Mouse (Mus musculus): ENCODE results near the gene Gabrr2. TPM values are rescaled to one million over a fixed set of nuclear protein-coding genes. Genes with fewer than 3 reads are reported as not detected.

Gabrr2 gene
- polyA plus RNA-seq, 1 experiment from 2014 or later: 0.36 TPM

DNA sequence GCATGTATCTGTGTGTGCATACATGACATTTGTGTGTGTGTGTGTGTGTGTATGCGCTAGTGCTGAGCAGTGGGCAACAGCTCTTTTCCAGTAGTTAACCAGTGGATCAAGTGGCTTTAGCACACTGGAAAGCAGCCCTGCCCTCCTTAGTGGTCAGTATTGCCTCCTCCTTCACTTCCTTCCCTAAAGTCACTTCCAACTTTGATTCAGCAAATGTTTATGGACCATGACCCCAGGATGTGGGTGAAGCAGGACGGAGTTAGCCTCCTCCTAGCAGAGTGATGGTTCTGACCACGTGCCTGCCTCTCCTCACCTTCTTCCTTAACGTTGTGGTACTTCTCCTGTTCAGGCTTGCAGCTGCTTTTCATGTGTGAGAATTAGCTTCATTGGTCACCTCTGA, 23.0 kb upstream of the Gabrr2 start:
- no peak for DNase-seq (ENCODE audit: low spot score)
- no peak overlapping the region for H3K9ac ChIP-seq (ENCODE audit: low read length)
- 89% methylated on average over 4 of the region's 4 CpGs for WGBS
- H3K27me3 ChIP-seq (ENCODE audit: control insufficient read depth, insufficient read depth, low read length): no peaks in the 10 kb centered on the region
- no peak overlapping the region for H3K4me3 ChIP-seq (ENCODE audit: low read depth, low read length)
- peaks cover 5% of the 10 kb centered on the region; the same call in 1 of the 2 replicates for H3K36me3 ChIP-seq (ENCODE audit: control insufficient read depth, insufficient read depth, low read length)
- ATAC-seq (replicated peaks; ENCODE audit: low FRiP score): no peak
- no peak overlapping the region for H3K4me2 ChIP-seq (ENCODE audit: low read depth, low read length, severe bottlenecking)
- H3K4me1 ChIP-seq (replicated peaks; ENCODE audit: control insufficient read depth, insufficient read depth, low read length): no peaks in the 10 kb centered on the region
- H3K9me3 ChIP-seq (ENCODE audit: control insufficient read depth, low read length): no peaks in the 10 kb centered on the region; the same call in 1 of the 2 replicates
- no peak overlapping the region for H3K27ac ChIP-seq (ENCODE audit: low read depth, low read length)

GRCm38 (mm10) chr4:33049601-33050000, 13.2 kb upstream of the Gabrr2 start:
- Histone ChIP-seq H3K36me3 (ENCODE audit: control insufficient read depth, insufficient read depth, low read length) (peaks cover 6% of the 10 kb centered on the region; the same call in 1 of the 2 replicates), H3K9me3 (ENCODE audit: control insufficient read depth, low read length) (no peaks in the 10 kb centered on the region), H3K4me1 (replicated peaks; ENCODE audit: control insufficient read depth, insufficient read depth, low read length) (no peaks in the 10 kb centered on the region), H3K27ac (ENCODE audit: low read depth, low read length) (no peak overlapping the region), H3K4me2 (ENCODE audit: low read depth, low read length, severe bottlenecking) (no peak overlapping the region), H3K4me3 (ENCODE audit: low read depth, low read length) (no peak overlapping the region), H3K27me3 (ENCODE audit: control insufficient read depth, insufficient read depth, low read length) (no peaks in the 10 kb centered on the region), H3K9ac (ENCODE audit: low read length) (no peak overlapping the region)
- WGBS: 95% methylated on average over 11 of the region's 11 CpGs
- ATAC-seq (replicated peaks; ENCODE audit: low FRiP score) (no peak), DNase-seq (ENCODE audit: low spot score) (no peak)

- WGBS: 93% methylated on average over 3 of the region's 3 CpGs
- peaks cover 6% of the 10 kb centered on the region; the same call in 1 of the 2 replicates for H3K36me3 ChIP-seq (ENCODE audit: control insufficient read depth, insufficient read depth, low read length)
These were observed 10.7 kb upstream of the Gabrr2 start for GRCm38 (mm10) chr4:33052055-33052454.

GRCm38 (mm10) chr4:33052650-33053049, 10.1 kb upstream of the Gabrr2 start:
- Histone ChIP-seq H3K4me3 (ENCODE audit: low read depth, low read length) (no peak overlapping the region), H3K4me1 (replicated peaks; ENCODE audit: control insufficient read depth, insufficient read depth, low read length) (no peaks in the 10 kb centered on the region), H3K36me3 (ENCODE audit: control insufficient read depth, insufficient read depth, low read length) (peaks cover 6% of the 10 kb centered on the region; the same call in 1 of the 2 replicates), H3K27me3 (ENCODE audit: control insufficient read depth, insufficient read depth, low read length) (no peaks in the 10 kb centered on the region), H3K9ac (ENCODE audit: low read length) (no peak overlapping the region), H3K4me2 (ENCODE audit: low read depth, low read length, severe bottlenecking) (no peak overlapping the region), H3K9me3 (ENCODE audit: control insufficient read depth, low read length) (no peaks in the 10 kb centered on the region), H3K27ac (ENCODE audit: low read depth, low read length) (no peak overlapping the region)
- 92% methylated on average over 5 of the region's 5 CpGs for WGBS
- ATAC-seq (replicated peaks; ENCODE audit: low FRiP score): no peak
- DNase-seq (ENCODE audit: low spot score): peak; percentile 44

More at GRCm38 (mm10) chr4:33052055-33052454, 10.7 kb upstream of the Gabrr2 start:
- Histone ChIP-seq H3K27me3 (ENCODE audit: control insufficient read depth, insufficient read depth, low read length) (no peaks in the 10 kb centered on the region), H3K27ac (ENCODE audit: low read depth, low read length) (no peak overlapping the region), H3K4me1 (replicated peaks; ENCODE audit: control insufficient read depth, insufficient read depth, low read length) (no peaks in the 10 kb centered on the region), H3K9me3 (ENCODE audit: control insufficient read depth, low read length) (no peaks in the 10 kb centered on the region), H3K4me2 (ENCODE audit: low read depth, low read length, severe bottlenecking) (no peak overlapping the region), H3K9ac (ENCODE audit: low read length) (no peak overlapping the region), H3K4me3 (ENCODE audit: low read depth, low read length) (no peak overlapping the region)
- DNase-seq (ENCODE audit: low spot score): no peak
- ATAC-seq (replicated peaks; ENCODE audit: low FRiP score): no peak

DNA sequence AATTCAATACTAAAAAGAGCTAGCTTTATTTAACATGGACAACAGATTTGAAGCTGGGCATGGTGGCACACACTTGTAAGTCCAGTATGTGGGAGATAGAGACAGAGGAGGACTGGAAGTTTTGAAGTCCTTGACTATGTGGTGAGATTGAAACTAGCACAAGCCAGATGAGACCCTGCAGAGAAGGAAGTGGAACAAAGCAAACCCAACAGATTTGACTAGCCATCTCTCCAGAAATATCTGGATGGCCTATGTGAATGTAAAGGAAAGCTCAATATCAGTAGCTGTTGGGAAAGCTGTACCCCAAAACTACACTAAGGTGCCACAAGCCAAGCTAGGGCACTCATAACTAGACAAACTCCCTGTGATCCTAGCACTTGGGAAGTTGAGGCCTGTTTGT, 8.4 kb upstream of the Gabrr2 start:
- ATAC-seq (replicated peaks; ENCODE audit: low FRiP score): no peak
- Histone ChIP-seq H3K9me3 (ENCODE audit: control insufficient read depth, low read length) (no peaks in the 10 kb centered on the region), H3K4me3 (ENCODE audit: low read depth, low read length) (no peak overlapping the region), H3K4me2 (ENCODE audit: low read depth, low read length, severe bottlenecking) (no peak overlapping the region), H3K27me3 (ENCODE audit: control insufficient read depth, insufficient read depth, low read length) (no peaks in the 10 kb centered on the region), H3K36me3 (ENCODE audit: control insufficient read depth, insufficient read depth, low read length) (peaks cover 3% of the 10 kb centered on the region; the same call in 1 of the 2 replicates), H3K9ac (ENCODE audit: low read length) (no peak overlapping the region), H3K27ac (ENCODE audit: low read depth, low read length) (no peak overlapping the region), H3K4me1 (replicated peaks; ENCODE audit: control insufficient read depth, insufficient read depth, low read length) (no peaks in the 10 kb centered on the region)
- DNase-seq (ENCODE audit: low spot score): no peak

GRCm38 (mm10) chr4:33056317-33056716, 6.5 kb upstream of the Gabrr2 start:
- Histone ChIP-seq H3K27me3 (ENCODE audit: control insufficient read depth, insufficient read depth, low read length) (no peaks in the 10 kb centered on the region), H3K9ac (ENCODE audit: low read length) (no peak overlapping the region), H3K9me3 (ENCODE audit: control insufficient read depth, low read length) (no peaks in the 10 kb centered on the region), H3K4me2 (ENCODE audit: low read depth, low read length, severe bottlenecking) (no peak overlapping the region), H3K27ac (ENCODE audit: low read depth, low read length) (no peak overlapping the region), H3K4me1 (replicated peaks; ENCODE audit: control insufficient read depth, insufficient read depth, low read length) (no peaks in the 10 kb centered on the region), H3K4me3 (ENCODE audit: low read depth, low read length) (no peak overlapping the region), H3K36me3 (ENCODE audit: control insufficient read depth, insufficient read depth, low read length) (no peaks in the 10 kb centered on the region; the same call in 1 of the 2 replicates)
- DNase-seq (ENCODE audit: low spot score): no peak
- ATAC-seq (replicated peaks; ENCODE audit: low FRiP score): no peak
- WGBS: 85% methylated on average over 1 of the region's 1 CpGs

GRCm38 (mm10) chr4:33057890-33058687, 4.7 kb upstream of the Gabrr2 start:
- no peak for DNase-seq (ENCODE audit: low spot score)

DNA sequence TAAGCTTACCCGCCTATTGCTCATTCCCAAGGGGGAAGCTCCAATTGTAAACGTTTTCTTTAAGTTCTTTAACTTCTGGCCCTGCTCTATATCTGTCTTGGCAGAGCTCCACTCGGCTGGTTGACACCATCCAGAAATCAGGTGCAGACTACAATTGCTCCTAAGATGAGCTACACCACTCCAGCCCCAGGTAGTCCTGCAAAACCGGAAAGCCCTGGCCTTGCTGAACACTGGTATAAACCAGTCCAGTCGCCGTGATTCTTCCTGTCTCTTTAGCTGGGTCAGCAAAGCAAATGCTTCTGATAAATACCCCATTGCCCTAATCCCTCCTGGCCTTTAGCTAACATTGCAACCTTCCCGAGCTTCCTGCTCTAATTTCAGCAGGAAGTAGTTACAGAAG, 1.6 kb upstream of the Gabrr2 start:
- Histone ChIP-seq H3K4me1 (replicated peaks; ENCODE audit: control insufficient read depth, insufficient read depth, low read length) (no peaks in the 10 kb centered on the region), H3K27ac (ENCODE audit: low read depth, low read length) (no peak overlapping the region), H3K9me3 (ENCODE audit: control insufficient read depth, low read length) (no peaks in the 10 kb centered on the region), H3K4me2 (ENCODE audit: low read depth, low read length, severe bottlenecking) (no peak overlapping the region), H3K4me3 (ENCODE audit: low read depth, low read length) (no peak overlapping the region), H3K27me3 (ENCODE audit: control insufficient read depth, insufficient read depth, low read length) (no peaks in the 10 kb centered on the region), H3K36me3 (ENCODE audit: control insufficient read depth, insufficient read depth, low read length) (no peaks in the 10 kb centered on the region), H3K9ac (ENCODE audit: low read length) (no peak overlapping the region)
- 60% methylated on average over 7 of the region's 7 CpGs for WGBS
- DNase-seq (ENCODE audit: low spot score) (peak; percentile 37), ATAC-seq (replicated peaks; ENCODE audit: low FRiP score) (no peak)

More at GRCm38 (mm10) chr4:33057890-33058687, 4.7 kb upstream of the Gabrr2 start:
- H3K36me3 ChIP-seq (ENCODE audit: control insufficient read depth, insufficient read depth, low read length): no peaks in the 10 kb centered on the region
- H3K4me2 ChIP-seq (ENCODE audit: low read depth, low read length, severe bottlenecking): no peak overlapping the region
- no peaks in the 10 kb centered on the region for H3K9me3 ChIP-seq (ENCODE audit: control insufficient read depth, low read length)
- H3K4me1 ChIP-seq (replicated peaks; ENCODE audit: control insufficient read depth, insufficient read depth, low read length): no peaks in the 10 kb centered on the region
- H3K9ac ChIP-seq (ENCODE audit: low read length): no peak overlapping the region
- ATAC-seq (replicated peaks; ENCODE audit: low FRiP score): no peak
- H3K4me3 ChIP-seq (ENCODE audit: low read depth, low read length): no peak overlapping the region
- no peak overlapping the region for H3K27ac ChIP-seq (ENCODE audit: low read depth, low read length)
- H3K27me3 ChIP-seq (ENCODE audit: control insufficient read depth, insufficient read depth, low read length): no peaks in the 10 kb centered on the region
- WGBS: 80% methylated on average over 11 of the region's 11 CpGs

GRCm38 (mm10) chr4:33064986-33065385, 2.2 kb downstream of the Gabrr2 start:
- DNase-seq (ENCODE audit: low spot score) (peak; percentile 32), ATAC-seq (replicated peaks; ENCODE audit: low FRiP score) (no peak)
- H3K9ac ChIP-seq (ENCODE audit: low read length): no peak overlapping the region
- no peak overlapping the region for H3K4me2 ChIP-seq (ENCODE audit: low read depth, low read length, severe bottlenecking)
- WGBS: 75% methylated on average over 6 of the region's 6 CpGs
- H3K36me3 ChIP-seq (ENCODE audit: control insufficient read depth, insufficient read depth, low read length): no peaks in the 10 kb centered on the region
- no peaks in the 10 kb centered on the region for H3K27me3 ChIP-seq (ENCODE audit: control insufficient read depth, insufficient read depth, low read length)
- H3K4me3 ChIP-seq (ENCODE audit: low read depth, low read length): no peak overlapping the region
- no peaks in the 10 kb centered on the region for H3K9me3 ChIP-seq (ENCODE audit: control insufficient read depth, low read length)
- H3K4me1 ChIP-seq (replicated peaks; ENCODE audit: control insufficient read depth, insufficient read depth, low read length): no peaks in the 10 kb centered on the region
- H3K27ac ChIP-seq (ENCODE audit: low read depth, low read length): no peak overlapping the region

Data from forebrain, embryonic 11.5 days (tissue).